Mouse (Mus musculus) heart, postnatal 10 days (tissue): ENCODE results near the gene Flnc. TPM values are rescaled to one million over a fixed set of nuclear protein-coding genes. Genes with fewer than 3 reads are reported as not detected.

Source experiments
- DNase-seq, 2 experiments: peaks; one replicate each; pipeline ENCODE4 v3.0.0; 2021
- intact Hi-C: fragments of 180-260 bp; cut with DNase I; formaldehyde crosslinking; loops from one replicate; pipeline ENCODE4 v1.15.1; 2025
- total RNA-seq, 2 experiments: library from RNA; stranded (reverse); gene quantifications; 2 replicates each; pipeline ENCODE4 v1.2.3; 2021

Gene Flnc
- total RNA-seq, 2 experiments from 2014 or later = 214 to 246 TPM

DNA sequence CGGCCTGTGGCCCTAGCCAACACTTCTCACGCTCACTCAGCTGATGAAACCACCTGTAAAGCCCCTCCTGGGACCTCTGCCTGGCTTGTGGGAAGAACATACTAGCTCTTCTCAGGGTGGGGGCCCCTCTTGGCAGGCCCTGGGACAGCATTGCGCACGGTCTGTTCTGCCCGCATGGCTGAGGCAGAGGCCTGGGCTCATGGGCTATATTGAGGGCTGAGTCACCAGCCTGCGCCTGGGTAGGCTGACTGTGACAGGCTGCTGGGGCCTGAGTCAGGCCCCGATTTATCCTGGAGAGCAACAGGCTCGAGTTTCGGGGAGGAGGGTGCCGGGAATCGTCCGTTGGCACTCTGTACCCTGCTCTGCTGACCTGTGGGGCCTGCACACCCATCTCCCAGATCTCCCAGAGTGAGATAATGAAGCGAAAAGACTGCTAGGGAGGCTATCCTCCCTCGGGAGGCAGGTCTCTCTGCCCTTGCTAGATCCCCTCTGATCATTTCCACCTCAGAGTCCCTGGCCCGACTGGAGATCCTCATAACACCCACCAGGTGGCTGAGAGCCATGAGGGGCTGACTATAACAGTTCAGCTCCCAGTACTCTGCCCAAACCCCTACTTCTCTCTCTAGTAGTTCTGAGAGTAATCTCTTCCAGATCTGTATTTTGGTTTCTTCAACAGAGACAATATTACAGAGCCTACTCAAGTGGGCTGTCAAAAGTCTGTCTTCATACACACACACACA, 2.2 kb upstream of the Flnc start:
- intact Hi-C loops = loop anchor here (5.0 kb wide), 1 partner anchor 74 kb away; no protein-coding TSS in a partner anchor
- peak; percentile 54 to 73 for DNase-seq

DNA sequence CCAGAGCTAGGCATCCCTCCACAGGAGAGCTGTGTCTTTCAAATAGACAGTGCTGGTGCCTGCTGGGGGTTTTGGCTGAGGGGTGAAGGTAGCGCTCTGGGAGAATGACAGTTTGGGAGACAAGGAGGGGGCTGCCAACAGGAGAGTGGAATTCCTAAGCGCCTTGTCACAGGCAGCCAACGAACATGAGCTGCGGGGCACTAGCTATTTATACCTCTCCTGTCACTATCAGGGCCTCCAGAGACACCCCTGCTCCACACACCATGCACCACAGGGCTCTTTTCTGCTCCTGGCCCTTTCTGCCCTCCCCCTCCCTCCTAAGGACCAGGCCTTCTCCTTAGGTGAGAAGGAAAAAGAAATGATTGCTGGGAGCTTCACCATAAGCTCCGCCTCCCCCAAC, 1.6 kb upstream of the Flnc start:
- intact Hi-C loops = loop anchor here (5.0 kb wide), 1 partner anchor 74 kb away; no protein-coding TSS in a partner anchor
- DNase-seq = peak; percentile 79 to 84

DNA sequence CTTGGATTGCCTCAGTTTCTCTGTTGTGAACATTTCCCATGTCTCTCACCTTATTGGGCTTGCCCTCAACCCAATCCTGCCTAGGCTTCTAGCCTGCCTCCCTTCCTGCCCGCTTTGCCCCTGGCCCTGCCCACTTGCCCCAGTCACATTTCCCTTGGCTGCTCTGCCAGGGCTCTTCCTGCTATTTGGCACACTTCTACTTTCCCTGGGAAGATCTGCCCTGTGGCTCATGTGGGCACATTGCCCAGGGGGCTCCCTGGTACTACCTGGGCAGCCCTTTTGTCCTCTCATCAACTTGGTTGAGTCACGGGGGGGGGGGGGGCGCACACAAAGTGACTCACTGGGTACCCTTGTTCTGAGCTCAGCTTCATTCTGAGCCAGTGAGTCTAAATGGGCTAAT, 900 bp upstream of the Flnc start:
- intact Hi-C loops = loop anchor here (2.0 to 5.0 kb wide), 3 partner anchors 35 to 75 kb away; partner anchors contain the start of genes Ccdc136 and Opn1sw
- peak; percentile 66 to 69 for DNase-seq

GRCm38 (mm10) chr6:29432676-29433037, 399 bp upstream of the Flnc start:
- no peak for DNase-seq
- intact Hi-C loops = loop anchor here (2.0 to 5.0 kb wide), 3 partner anchors 36 to 75 kb away; partner anchors contain the start of genes Ccdc136 and Opn1sw

DNA sequence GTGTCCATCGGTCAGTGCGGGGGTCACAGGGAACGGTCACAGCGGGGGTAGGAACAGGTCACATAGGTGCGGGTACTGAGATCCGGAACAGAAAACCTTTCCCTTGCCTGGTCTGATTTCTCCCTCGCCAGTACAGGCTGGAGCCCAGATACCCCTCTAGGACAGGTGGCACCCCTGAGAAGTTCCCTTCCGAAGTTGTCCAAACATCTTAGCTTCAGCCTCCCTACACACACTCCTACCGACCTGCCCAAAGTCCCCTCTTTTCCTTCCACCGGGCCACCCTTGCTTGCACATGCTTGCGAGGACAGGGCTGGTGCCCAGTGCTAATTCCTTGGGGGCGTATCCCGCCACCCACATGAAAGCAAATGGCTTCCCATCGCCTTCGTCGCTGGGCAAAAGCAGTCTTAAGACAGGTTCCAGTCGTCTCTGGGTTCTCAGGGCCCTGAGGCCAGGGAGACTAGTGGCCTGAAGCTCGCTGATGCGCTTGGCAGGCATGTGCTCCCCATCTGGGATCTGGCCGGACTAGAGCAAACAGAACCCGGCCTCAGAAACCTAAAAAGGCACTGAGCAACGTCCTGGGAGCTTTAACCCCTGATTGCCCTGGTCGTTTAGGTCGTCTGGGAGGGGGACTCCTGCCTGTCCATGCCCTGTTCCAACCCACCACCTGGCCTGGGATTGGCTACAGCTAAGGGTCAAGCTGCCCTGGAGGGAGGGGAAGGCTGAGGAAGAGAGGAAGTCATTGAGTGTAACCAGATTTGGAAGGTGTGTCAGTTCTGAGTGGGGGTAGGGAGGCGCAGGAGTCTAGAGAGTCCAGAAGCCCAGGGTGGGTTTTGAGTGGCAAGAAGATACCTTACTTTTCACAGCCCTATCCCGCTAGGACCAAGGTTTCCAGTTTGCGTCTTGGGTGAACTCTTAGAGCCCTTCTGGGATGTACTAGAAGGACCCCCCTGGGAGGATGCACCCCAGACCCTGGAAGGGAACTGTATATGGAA, 1.0 kb downstream of the Flnc start:
- intact Hi-C loops = loop anchor here (2.0 to 5.0 kb wide), 3 partner anchors 37 to 77 kb away; partner anchors contain the start of genes Ccdc136 and Opn1sw
- peak; percentile 81 to 87 for DNase-seq

- peak; percentile 83 to 84 for DNase-seq
- intact Hi-C loops = loop anchor here (5.0 kb wide), 1 partner anchor 78 kb away; no protein-coding TSS in a partner anchor
These were observed 2.0 kb downstream of the Flnc start for GRCm38 (mm10) chr6:29434911-29435691.

- peak; percentile 68 to 71 for DNase-seq
- intact Hi-C loops = no loop called here
These were observed 2.9 kb downstream of the Flnc start for GRCm38 (mm10) chr6:29435940-29436451.

DNA sequence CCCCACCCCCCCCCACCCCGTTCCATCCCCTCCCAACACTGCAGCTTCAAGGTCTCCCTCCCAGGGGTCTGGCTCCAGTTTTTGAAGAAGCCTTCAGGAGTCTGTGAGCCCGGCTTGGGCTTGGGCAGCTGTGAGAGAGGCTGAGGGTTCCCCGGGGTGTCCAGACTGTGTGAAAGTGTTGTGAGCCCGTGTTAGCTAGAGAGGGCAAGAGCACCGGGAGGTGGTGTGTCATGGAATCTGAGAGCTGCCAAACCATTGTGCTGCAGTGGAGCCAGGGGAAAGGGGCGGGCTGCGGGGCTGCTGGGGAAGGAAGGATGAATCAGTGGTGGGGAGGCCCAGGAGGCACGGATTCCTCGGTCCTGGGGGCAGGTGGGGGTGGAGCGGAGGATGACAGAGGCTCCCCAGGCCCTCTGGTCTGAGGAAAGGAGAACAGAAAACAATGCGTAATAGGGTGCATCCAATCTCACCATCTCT, 3.4 kb downstream of the Flnc start:
- intact Hi-C loops = no loop called here
- peak; percentile 85 to 86 for DNase-seq

DNA sequence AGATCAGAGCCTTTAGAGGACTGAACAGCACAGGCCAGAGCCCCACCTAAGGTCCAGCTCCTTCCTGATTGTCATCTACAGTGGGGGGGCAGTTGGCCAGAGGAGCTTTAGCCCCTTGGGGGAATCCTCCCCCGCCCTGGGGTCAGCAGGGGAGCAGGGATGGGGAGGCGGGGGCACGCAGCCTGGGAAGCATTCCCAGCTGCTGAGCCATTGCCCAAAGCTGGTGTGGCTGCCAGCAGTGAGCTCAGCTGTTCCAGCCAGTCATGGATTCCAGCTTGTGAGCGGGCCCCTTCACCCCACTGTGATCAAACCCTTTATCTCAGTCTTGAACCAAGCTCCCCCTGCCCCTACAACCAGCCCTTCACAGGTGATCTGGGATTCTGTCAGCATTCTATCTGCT, 6.2 kb downstream of the Flnc start:
- peak; percentile 39 to 59 for DNase-seq
- intact Hi-C loops = no loop called here

DNA sequence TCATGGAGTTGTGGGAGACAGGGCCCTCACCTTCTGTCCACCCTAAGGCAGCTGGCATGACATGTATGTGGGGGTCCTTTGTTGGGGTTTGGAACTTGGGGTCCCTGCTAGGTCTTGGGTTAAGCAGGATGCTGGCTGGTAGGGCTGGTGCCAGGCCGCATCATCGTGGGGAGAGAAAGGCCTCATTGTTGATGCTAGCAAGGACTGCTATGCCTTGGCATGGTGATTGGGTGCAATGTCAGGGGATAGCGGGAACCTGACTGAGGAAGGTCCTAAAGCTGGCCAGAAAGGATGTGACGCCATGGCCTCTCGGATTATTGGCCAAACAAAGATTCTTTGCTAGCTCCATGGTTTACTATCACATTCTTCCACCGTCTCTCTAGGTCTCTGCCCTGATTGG, 6.7 kb downstream of the Flnc start:
- intact Hi-C loops = no loop called here
- DNase-seq = no peak

- DNase-seq = peak; percentile 50 to 74
These were observed 11.7 kb downstream of the Flnc start for GRCm38 (mm10) chr6:29444773-29445172.

DNA sequence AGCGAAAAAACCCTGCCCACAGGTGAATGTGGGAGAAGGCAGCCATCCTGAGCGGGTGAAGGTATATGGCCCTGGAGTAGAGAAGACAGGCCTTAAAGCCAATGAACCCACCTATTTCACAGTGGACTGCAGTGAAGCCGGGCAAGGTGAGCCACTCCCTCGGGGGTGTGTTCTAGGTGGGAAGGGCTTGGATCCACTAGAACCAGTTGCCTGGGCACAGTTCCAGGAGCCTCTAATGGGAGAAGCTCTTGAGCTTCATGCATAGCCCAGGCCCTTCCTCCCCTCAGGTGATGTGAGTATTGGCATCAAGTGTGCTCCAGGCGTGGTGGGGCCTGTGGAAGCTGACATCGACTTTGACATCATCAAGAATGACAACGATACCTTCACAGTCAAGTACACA, 12.3 kb downstream of the Flnc start:
- peak; percentile 42 to 47 for DNase-seq
- intact Hi-C loops = no loop called here

More at GRCm38 (mm10) chr6:29444773-29445172, 11.7 kb downstream of the Flnc start:
- intact Hi-C loops = no loop called here

DNA sequence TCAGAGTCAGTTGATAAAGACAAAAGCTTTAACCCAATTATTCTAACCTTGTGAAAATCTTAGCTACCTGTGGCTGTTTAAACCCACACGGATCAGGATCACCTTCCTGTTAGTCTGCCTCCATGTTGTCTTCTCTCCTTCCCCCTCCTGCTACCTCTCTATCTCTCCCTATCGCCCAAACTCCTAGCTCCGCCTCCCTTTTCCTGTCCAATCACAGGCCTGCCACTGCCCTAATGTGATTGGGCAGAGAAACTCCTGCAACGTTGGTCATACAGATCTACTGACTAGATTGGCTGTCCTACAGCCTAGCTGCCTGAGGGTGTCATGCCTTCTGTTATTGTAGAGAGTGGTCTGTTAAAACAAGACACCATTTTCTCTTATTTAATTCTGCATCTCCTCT, 16.8 kb downstream of the Flnc start:
- intact Hi-C loops = no loop called here
- DNase-seq = no peak

DNA sequence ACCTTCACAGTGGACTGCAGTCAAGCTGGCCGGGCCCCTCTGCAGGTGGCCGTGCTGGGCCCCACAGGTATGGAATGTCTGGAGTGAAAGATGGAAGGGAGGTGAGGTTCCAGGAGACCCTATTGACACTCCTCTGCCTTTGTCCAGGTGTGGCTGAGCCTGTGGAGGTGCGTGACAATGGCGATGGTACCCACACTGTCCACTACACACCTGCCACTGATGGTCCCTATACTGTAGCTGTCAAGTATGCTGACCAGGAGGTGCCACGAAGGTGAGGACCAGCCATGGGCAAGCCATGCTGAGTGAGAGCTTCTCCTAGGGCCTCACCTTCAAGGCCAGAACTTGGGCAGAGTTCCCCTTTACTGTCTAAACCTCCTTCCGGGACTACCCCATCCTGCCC, 17.6 kb downstream of the Flnc start:
- intact Hi-C loops = no loop called here
- no peak for DNase-seq

DNA sequence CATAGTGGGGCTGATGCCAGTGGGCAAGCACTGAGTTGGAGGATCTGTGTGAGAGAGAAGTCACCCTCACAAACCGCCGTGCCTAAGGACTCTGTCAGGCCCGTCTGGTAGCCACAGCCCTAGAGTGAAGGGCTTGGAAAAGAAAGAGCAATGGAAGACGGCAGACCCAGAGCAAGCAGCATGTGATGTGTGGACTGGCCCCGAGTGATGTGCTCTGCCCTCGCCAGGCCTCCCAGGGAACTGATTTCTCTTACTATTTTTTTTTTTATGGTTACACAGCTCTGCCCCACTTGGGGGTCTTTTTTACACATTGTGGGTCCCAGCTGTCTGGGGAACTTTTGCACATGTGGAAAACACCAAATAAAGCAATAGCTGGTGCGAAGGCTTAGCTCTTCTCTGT, 28.4 kb downstream of the Flnc start:
- intact Hi-C loops = no loop called here
- peak in 1 of 2 experiments; percentile 26 for DNase-seq

GRCm38 (mm10) chr6:29463388-29463787, 30.3 kb downstream of the Flnc start:
- DNase-seq = peak in 1 of 2 experiments; percentile 31
- intact Hi-C loops = no loop called here

- DNase-seq = peak; percentile 94 to 95
- intact Hi-C loops = no loop called here
These were observed 34.7 kb downstream of the Flnc start, which contains the start of gene Atp6v1f for GRCm38 (mm10) chr6:29467583-29468354. Atp6v1f (plus strand) TSS chr6:29467718.

DNA sequence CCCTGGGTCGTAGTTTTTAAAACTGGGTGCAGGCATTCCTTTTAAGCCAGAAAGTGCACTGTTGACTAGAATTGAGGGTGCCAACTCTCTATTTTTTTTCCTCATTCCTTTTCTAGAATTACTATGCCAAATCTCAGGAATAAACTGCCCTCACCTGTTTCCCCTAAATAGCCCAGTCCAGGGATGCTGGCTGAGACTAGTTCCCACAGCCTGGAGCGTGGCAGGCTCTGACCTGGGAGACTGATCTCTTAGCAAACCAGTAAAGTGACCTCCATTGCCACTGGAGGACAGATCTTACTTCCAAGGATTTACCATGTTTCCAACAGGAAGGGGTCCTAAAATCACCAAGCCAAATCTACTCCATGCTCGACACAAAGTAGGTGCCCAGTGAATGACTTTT, 35.8 kb downstream of the Flnc start:
- no peak for DNase-seq
- intact Hi-C loops = no loop called here

DNA sequence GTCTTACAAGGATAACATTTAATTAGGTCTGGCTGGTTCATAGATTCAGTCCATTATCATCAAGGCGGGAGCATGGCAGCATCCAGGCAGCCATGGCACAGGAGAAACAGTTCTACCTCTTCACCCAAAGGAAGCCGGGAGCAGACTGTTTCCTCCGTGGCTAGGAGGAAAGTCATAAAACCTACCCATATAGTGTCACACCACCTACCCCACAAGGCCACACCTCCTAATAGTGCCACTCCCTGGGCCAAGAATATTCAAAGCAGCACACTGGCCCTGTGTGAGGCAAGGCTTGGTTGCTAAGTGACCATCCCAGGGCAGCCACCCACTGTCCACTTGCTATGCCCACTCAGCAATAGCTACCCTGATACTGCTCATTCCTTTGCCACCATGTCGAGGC, 38.1 kb downstream of the Flnc start, which contains the start of gene Atp6v1fnb:
Atp6v1fnb (plus strand) TSS at position 301 of the 400 bp plus-strand sequence.
- intact Hi-C loops = no loop called here

More for the DNA sequence above, 38.1 kb downstream of the Flnc start, which contains the start of gene Atp6v1fnb:
- no peak for DNase-seq
